Mouse (Mus musculus): ENCODE results near the gene Elof1. TPM values are rescaled to one million over a fixed set of nuclear protein-coding genes. Genes with fewer than 3 reads are reported as not detected.

Gene Elof1
- polyA plus RNA-seq, 1 experiment, result 130 TPM

- no peak within 1 kb of the TSS for H3K4me3 ChIP-seq (replicated peaks; ENCODE audit: insufficient read depth, low read depth, low read length)
- peaks cover 3% of the 10 kb centered on the region; the same call in 1 of the 2 replicates for H3K4me1 ChIP-seq (ENCODE audit: control insufficient read depth, insufficient read depth, low read length)
- DNase-seq, result no peak
- no peaks in the 10 kb centered on the region; the same call in 1 of the 2 replicates for H3K27me3 ChIP-seq (ENCODE audit: control insufficient read depth, insufficient read depth, low read length)
- WGBS, result 5% methylated on average over 14 of the region's 14 CpGs
- no peak within 1 kb of the TSS for H3K27ac ChIP-seq (ENCODE audit: insufficient read depth, low read length)
- no peak for TF ChIP-seq CTCF (IDR thresholded peaks at IDR 0.05; ENCODE audit: borderline replicate concordance, insufficient read depth, low read depth, low read length)
- TF ChIP-seq POLR2A (IDR thresholded peaks at IDR 0.05; ENCODE audit: borderline replicate concordance, insufficient read depth, low read length), result no peak
These were observed 17.8 kb downstream of the Elof1 start, which contains the start of gene Cnn1 for GRCm38 (mm10) chr9:22098993-22099696. Cnn1 (plus strand) TSS chr9:22099216.

GRCm38 (mm10) chr9:22095854-22096307, 21.1 kb downstream of the Elof1 start:
- DNase-seq, result peak; percentile 94 to 95
- Histone ChIP-seq H3K27me3 (ENCODE audit: control insufficient read depth, insufficient read depth, low read length) (no peaks in the 10 kb centered on the region; the same call in 1 of the 2 replicates), H3K4me1 (ENCODE audit: control insufficient read depth, insufficient read depth, low read length) (peaks cover 3% of the 10 kb centered on the region; the same call in 1 of the 2 replicates), H3K4me3 (replicated peaks; ENCODE audit: insufficient read depth, low read depth, low read length) (peak overlapping the region; percentile 43), H3K27ac (ENCODE audit: insufficient read depth, low read length) (peak overlapping the region; percentile 45; the same call in 1 of the 2 replicates)
- peak; percentile 57; the same call in 1 of the 2 replicates for TF ChIP-seq CTCF (IDR thresholded peaks at IDR 0.05; ENCODE audit: borderline replicate concordance, insufficient read depth, low read depth, low read length)
- no peak for TF ChIP-seq POLR2A (IDR thresholded peaks at IDR 0.05; ENCODE audit: borderline replicate concordance, insufficient read depth, low read length)
- 1% methylated on average over 24 of the region's 24 CpGs for WGBS

- H3K27me3 ChIP-seq (ENCODE audit: control insufficient read depth, insufficient read depth, low read length), result no peaks in the 10 kb centered on the region
- H3K4me3 ChIP-seq (replicated peaks; ENCODE audit: insufficient read depth, low read depth, low read length), result no peak overlapping the region
- H3K27ac ChIP-seq (ENCODE audit: insufficient read depth, low read length), result no peak overlapping the region
- no peak for TF ChIP-seq POLR2A (IDR thresholded peaks at IDR 0.05; ENCODE audit: borderline replicate concordance, insufficient read depth, low read length)
- TF ChIP-seq CTCF (IDR thresholded peaks at IDR 0.05; ENCODE audit: borderline replicate concordance, insufficient read depth, low read depth, low read length), result no peak
- WGBS, result 92% methylated on average over 6 of the region's 6 CpGs
- DNase-seq, result no peak
- peaks cover 3% of the 10 kb centered on the region; the same call in 1 of the 2 replicates for H3K4me1 ChIP-seq (ENCODE audit: control insufficient read depth, insufficient read depth, low read length)
These were observed 24.2 kb downstream of the Elof1 start for GRCm38 (mm10) chr9:22092746-22093145.

GRCm38 (mm10) chr9:22089986-22090385, 27.0 kb downstream of the Elof1 start:
- Histone ChIP-seq H3K4me1 (ENCODE audit: control insufficient read depth, insufficient read depth, low read length) (no peaks in the 10 kb centered on the region), H3K4me3 (replicated peaks; ENCODE audit: insufficient read depth, low read depth, low read length) (no peak overlapping the region), H3K27me3 (ENCODE audit: control insufficient read depth, insufficient read depth, low read length) (no peaks in the 10 kb centered on the region), H3K27ac (ENCODE audit: insufficient read depth, low read length) (no peak overlapping the region)
- 47% methylated on average over 7 of the region's 7 CpGs for WGBS
- DNase-seq, result no peak
- TF ChIP-seq CTCF (IDR thresholded peaks at IDR 0.05; ENCODE audit: borderline replicate concordance, insufficient read depth, low read depth, low read length) (no peak), POLR2A (IDR thresholded peaks at IDR 0.05; ENCODE audit: borderline replicate concordance, insufficient read depth, low read length) (no peak)

GRCm38 (mm10) chr9:22089281-22089680, 27.7 kb downstream of the Elof1 start:
- Histone ChIP-seq H3K27me3 (ENCODE audit: control insufficient read depth, insufficient read depth, low read length) (no peaks in the 10 kb centered on the region), H3K4me1 (ENCODE audit: control insufficient read depth, insufficient read depth, low read length) (no peaks in the 10 kb centered on the region), H3K27ac (ENCODE audit: insufficient read depth, low read length) (no peak overlapping the region), H3K4me3 (replicated peaks; ENCODE audit: insufficient read depth, low read depth, low read length) (no peak overlapping the region)
- no peak for DNase-seq
- no peak for TF ChIP-seq POLR2A (IDR thresholded peaks at IDR 0.05; ENCODE audit: borderline replicate concordance, insufficient read depth, low read length)
- TF ChIP-seq CTCF (IDR thresholded peaks at IDR 0.05; ENCODE audit: borderline replicate concordance, insufficient read depth, low read depth, low read length), result no peak
- 98% methylated on average over 7 of the region's 7 CpGs for WGBS

GRCm38 (mm10) chr9:22087034-22087618, 29.8 kb downstream of the Elof1 start:
- H3K4me1 ChIP-seq (ENCODE audit: control insufficient read depth, insufficient read depth, low read length), result peaks cover 8% of the 10 kb centered on the region; the same call in 1 of the 2 replicates
- TF ChIP-seq CTCF (IDR thresholded peaks at IDR 0.05; ENCODE audit: borderline replicate concordance, insufficient read depth, low read depth, low read length) (no peak), POLR2A (IDR thresholded peaks at IDR 0.05; ENCODE audit: borderline replicate concordance, insufficient read depth, low read length) (no peak)
- H3K4me3 ChIP-seq (replicated peaks; ENCODE audit: insufficient read depth, low read depth, low read length), result no peak overlapping the region
- WGBS, result 91% methylated on average over 2 of the region's 2 CpGs
- DNase-seq, result no peak
- no peak overlapping the region for H3K27ac ChIP-seq (ENCODE audit: insufficient read depth, low read length)
- no peaks in the 10 kb centered on the region for H3K27me3 ChIP-seq (ENCODE audit: control insufficient read depth, insufficient read depth, low read length)

- Histone ChIP-seq H3K27me3 (ENCODE audit: control insufficient read depth, insufficient read depth, low read length) (no peaks in the 10 kb centered on the region), H3K4me1 (ENCODE audit: control insufficient read depth, insufficient read depth, low read length) (peaks cover 8% of the 10 kb centered on the region; the same call in 1 of the 2 replicates), H3K27ac (ENCODE audit: insufficient read depth, low read length) (no peak overlapping the region), H3K4me3 (replicated peaks; ENCODE audit: insufficient read depth, low read depth, low read length) (peak overlapping the region; percentile 78)
- WGBS, result 79% methylated on average over 6 of the region's 6 CpGs
- no peak for DNase-seq
- TF ChIP-seq POLR2A (IDR thresholded peaks at IDR 0.05; ENCODE audit: borderline replicate concordance, insufficient read depth, low read length) (no peak), CTCF (IDR thresholded peaks at IDR 0.05; ENCODE audit: borderline replicate concordance, insufficient read depth, low read depth, low read length) (no peak)
These were observed 31.0 kb downstream of the Elof1 start for GRCm38 (mm10) chr9:22086012-22086411.

All from cerebellum, adult 2 months (tissue).